Mouse (Mus musculus): Measurements from ENCODE around the gene Emg1. TPM values are rescaled to one million over a fixed set of nuclear protein-coding genes. Genes with fewer than 3 reads are reported as not detected.

Gene Emg1
- polyA plus RNA-seq, 1 experiment from 2014 or later: 100.0 TPM

DNA sequence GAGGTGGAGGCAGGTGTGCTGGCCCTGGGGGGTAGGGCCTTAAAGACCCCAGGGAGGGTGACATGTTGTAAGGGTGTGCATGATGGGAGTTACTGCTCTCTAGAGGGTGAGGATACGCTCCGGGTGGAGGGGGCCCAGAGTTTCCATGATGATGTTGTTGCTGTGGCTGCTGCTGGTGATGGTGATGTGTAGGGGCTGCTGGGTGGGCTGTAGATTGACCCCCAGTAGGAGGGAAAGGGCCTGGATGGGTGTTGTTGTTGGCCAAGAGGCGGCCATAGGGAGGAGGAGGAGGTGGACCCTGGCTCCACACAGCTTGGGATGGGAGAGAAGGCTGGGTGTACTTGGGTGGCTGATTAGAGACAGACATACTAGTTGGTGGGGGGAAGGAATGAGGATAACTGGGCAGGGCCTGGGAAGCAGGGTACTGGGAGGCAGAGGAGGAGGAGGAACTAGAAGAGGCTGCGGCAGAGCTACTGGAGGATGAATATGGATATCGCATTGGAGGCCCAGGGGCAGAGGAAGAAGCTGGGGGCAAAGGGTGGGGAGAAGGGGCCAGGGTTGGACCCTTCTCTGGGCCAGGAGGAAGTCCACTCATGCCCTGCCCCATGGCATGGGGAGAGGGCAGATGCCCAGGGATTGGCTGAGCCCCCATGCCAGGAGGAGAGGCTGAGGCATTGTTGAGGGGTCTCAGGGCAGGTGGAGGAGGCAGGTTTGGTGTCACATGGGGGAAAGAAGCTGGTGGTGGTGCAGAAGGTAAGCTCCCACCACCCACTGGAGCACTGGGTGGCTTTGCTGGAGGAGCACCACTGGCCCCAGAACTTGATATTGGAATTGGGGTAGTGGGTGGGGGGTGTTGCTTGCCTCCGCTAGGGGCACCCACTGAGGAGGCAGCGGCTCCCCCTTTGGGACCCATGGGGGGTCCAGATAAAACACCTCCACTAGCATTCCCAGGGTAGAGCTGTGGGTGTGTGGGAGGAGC lies 35.0 kb upstream of the Emg1 start:
- H3K4me3 ChIP-seq: no peak overlapping the region
- WGBS: 87% methylated on average over 7 of the region's 7 CpGs
- 0 out of 2 replicates have a peak, but pooled peaks have one; percentile 1 for ATAC-seq (ENCODE audit: low FRiP score, low read depth)
- peak overlapping the region; percentile 93 for H3K4me2 ChIP-seq
- H3K27me3 ChIP-seq: no peaks in the 10 kb centered on the region
- H3K36me3 ChIP-seq: peaks cover 48% of the 10 kb centered on the region
- peaks cover 23% of the 10 kb centered on the region for H3K4me1 ChIP-seq (replicated peaks)
- H3K9me3 ChIP-seq: no peaks in the 10 kb centered on the region
- H3K27ac ChIP-seq (replicated peaks): peak overlapping the region; percentile 90
- peak overlapping the region; percentile 63; the same call in 1 of the 2 replicates for H3K9ac ChIP-seq

DNA sequence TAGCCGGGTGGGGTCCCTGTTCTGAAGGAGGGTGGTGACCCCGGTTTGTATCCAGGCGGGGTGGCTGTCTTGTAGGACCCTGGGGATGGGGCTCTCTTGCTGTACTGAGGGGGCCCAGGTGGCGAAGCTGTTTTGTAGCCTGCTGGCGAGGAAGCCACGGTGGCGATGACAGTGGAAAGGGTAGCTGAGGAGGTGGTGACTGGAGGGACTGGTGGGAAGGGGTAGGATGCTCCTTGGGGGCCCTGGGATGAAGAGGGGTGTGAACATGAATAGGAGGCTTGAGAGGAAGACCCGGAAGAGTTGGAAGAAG lies 34.3 kb upstream of the Emg1 start:
- Histone ChIP-seq H3K9ac (peak overlapping the region; percentile 63), H3K4me2 (peak overlapping the region; percentile 93), H3K9me3 (no peaks in the 10 kb centered on the region), H3K27ac (replicated peaks) (peak overlapping the region; percentile 90), H3K4me3 (peak overlapping the region; percentile 44), H3K27me3 (no peaks in the 10 kb centered on the region), H3K36me3 (peaks cover 48% of the 10 kb centered on the region), H3K4me1 (replicated peaks) (peaks cover 28% of the 10 kb centered on the region)
- WGBS: 11% methylated on average over 8 of the region's 8 CpGs
- ATAC-seq (ENCODE audit: low FRiP score, low read depth): peak; percentile 1

DNA sequence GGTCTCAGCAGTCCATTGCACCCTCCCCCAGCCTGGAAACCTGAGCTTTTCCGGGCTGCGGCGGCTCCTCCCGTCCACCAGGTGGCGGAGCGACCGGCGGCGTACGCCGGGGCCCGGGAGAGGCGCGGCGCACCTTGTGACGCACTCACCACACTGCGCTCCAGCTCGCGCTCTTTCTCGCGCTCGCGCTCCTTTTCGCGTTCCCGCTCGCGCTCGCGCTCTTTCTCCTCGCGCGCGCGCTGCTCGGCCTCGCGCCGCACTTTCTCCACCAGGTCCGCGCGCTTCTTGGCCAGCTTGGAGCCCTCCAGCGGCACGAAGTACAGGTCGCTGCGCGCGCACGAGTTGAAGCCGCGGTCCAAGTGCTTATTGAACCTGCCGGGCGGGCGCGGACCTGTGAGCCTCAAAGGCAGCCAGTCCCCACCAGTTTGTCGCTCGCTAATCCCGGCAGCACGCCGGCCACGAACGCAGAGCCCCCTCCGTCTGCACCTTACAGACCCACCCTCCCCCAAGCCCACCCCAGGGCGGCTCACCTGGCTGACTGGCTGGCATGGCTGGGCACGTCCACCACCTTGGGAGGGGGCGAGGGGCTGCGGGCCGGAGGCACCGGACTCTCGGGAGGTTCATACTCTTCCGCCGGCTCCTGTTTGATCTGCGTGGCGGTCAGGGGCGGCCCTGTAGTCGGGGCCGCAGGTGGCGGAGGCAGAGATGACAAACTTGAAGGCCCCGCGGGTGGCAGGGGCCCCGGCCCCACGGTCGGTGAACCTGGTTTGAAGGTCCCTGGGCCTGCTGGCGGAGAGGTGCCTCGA lies 33.7 kb upstream of the Emg1 start:
- Histone ChIP-seq H3K9ac (peak overlapping the region; percentile 63), H3K9me3 (no peaks in the 10 kb centered on the region), H3K27me3 (no peaks in the 10 kb centered on the region), H3K4me3 (peak overlapping the region; percentile 44), H3K36me3 (peaks cover 48% of the 10 kb centered on the region), H3K4me1 (replicated peaks) (peaks cover 28% of the 10 kb centered on the region), H3K27ac (replicated peaks) (peak overlapping the region; percentile 90), H3K4me2 (peak overlapping the region; percentile 93)
- under 1% methylated on average over 85 of the region's 85 CpGs for WGBS
- peak; percentile 85 for ATAC-seq (ENCODE audit: low FRiP score, low read depth)

- Histone ChIP-seq H3K36me3 (peaks cover 48% of the 10 kb centered on the region), H3K4me1 (replicated peaks) (peaks cover 32% of the 10 kb centered on the region), H3K27me3 (no peaks in the 10 kb centered on the region), H3K9ac (peak overlapping the region; percentile 20; the same call in 1 of the 2 replicates), H3K4me3 (peak overlapping the region; percentile 44), H3K4me2 (peak overlapping the region; percentile 93), H3K27ac (replicated peaks) (peak overlapping the region; percentile 90), H3K9me3 (no peaks in the 10 kb centered on the region)
- ATAC-seq (ENCODE audit: low FRiP score, low read depth): 0 out of 2 replicates have a peak, but pooled peaks have one; percentile 0
- 67% methylated on average over 26 of the region's 26 CpGs for WGBS
Observed at GRCm38 (mm10) chr6:124744755-124745321, 32.9 kb upstream of the Emg1 start.

- Histone ChIP-seq H3K9ac (no peak overlapping the region), H3K4me1 (replicated peaks) (peaks cover 44% of the 10 kb centered on the region), H3K4me3 (no peak overlapping the region), H3K4me2 (no peak overlapping the region), H3K27me3 (no peaks in the 10 kb centered on the region), H3K9me3 (no peaks in the 10 kb centered on the region), H3K36me3 (peaks cover 42% of the 10 kb centered on the region), H3K27ac (replicated peaks) (no peak overlapping the region)
- ATAC-seq (ENCODE audit: low FRiP score, low read depth): no peak
- WGBS: 92% methylated on average over 8 of the region's 8 CpGs
Observed at GRCm38 (mm10) chr6:124743647-124744046, 31.7 kb upstream of the Emg1 start.

DNA sequence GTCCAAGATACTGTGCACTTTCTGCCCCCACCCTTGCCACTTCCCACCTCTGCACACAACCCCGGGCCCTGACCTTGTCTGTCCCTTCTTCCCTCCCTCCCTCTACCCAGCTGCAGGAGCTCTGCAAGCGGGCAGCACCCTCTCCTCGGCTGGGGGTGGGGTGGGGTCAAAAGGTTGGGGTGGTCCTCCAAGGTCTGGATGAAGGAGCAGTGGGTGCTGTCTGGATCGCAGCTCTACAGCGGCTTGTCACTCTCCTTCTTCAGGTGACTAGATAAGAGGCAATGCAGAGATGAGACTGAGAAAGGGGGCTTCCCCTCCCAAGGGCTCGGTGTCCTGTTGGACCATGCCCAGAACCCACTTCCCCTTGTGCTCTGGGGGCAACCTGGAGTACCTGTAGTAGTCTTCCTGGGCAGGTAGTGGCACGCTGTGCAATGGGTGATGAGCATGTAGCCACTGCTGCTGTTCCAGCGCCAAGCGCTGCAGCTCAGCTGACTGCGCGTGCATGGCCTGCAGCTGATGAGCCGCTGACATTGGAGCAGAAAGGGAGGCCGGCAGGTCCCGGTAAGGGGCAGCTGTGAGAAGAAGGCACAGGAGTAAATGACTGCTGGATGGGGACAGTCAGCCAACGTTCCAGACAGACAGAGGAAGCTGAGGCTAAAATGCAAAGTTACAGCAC lies 31.0 kb upstream of the Emg1 start:
- H3K4me2 ChIP-seq: no peak overlapping the region
- H3K4me3 ChIP-seq: no peak overlapping the region
- 90% methylated on average over 15 of the region's 15 CpGs for WGBS
- H3K4me1 ChIP-seq (replicated peaks): peaks cover 46% of the 10 kb centered on the region
- H3K36me3 ChIP-seq: peaks cover 35% of the 10 kb centered on the region
- H3K9me3 ChIP-seq: no peaks in the 10 kb centered on the region
- no peaks in the 10 kb centered on the region for H3K27me3 ChIP-seq
- no peak for ATAC-seq (ENCODE audit: low FRiP score, low read depth)
- no peak overlapping the region for H3K9ac ChIP-seq
- 0 out of 2 replicates have a peak overlapping the region, but pooled peaks have one; percentile 1 for H3K27ac ChIP-seq (replicated peaks)

GRCm38 (mm10) chr6:124741842-124742241 lies 29.9 kb upstream of the Emg1 start:
- Histone ChIP-seq H3K36me3 (peaks cover 26% of the 10 kb centered on the region), H3K27ac (replicated peaks) (peak overlapping the region; percentile 99), H3K27me3 (no peaks in the 10 kb centered on the region), H3K4me2 (peak overlapping the region; percentile 87), H3K4me1 (replicated peaks) (peaks cover 46% of the 10 kb centered on the region), H3K9ac (peak overlapping the region; percentile 97), H3K9me3 (no peaks in the 10 kb centered on the region), H3K4me3 (peak overlapping the region; percentile 69)
- WGBS: 71% methylated on average over 3 of the region's 3 CpGs
- no peak for ATAC-seq (ENCODE audit: low FRiP score, low read depth)

DNA sequence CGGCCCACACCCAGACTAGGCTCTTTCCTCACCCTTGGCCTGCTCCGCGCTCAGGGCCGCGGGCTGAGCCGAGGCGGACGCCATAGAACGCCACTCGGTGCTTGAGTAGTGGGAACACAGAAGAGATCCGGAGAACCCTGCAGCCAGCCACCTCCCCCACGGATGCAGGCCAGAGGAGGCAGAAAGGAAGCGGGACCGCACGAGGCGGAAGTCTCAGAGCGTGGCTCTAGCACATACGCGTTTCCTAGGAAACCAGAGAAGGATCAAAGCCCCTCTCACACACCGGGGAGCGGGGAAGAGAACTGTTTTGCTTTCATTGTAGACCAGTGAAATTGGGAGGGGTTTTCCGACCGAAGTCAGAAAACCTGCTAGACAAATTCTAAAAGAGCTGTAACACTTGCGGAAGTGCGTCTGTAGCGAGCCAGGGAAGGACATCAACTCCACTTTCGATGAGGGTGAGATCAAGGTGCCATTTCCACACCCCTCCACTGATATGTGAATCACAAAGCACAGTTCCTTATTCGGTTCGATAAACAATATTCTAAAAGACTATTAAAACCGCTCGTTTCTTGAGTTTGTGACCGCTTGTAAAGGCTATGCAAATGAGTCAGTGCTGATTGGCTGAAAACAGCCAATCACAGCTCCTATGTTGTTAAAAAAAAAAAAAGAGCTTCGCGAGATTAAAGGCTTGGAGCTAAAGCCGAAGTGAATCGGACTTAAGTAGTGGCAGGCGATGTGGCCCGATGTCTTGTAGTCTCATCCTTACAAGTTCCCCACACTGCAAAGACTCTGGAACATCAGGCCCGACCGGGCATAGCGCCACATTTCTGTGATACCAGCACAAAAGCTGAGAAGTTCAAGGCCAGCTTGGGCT lies 29.1 kb upstream of the Emg1 start, which contains the start of gene Grcc10:
Gene Grcc10, minus strand, starts transcription at position 487 of the 874 bp plus-strand sequence.
- Histone ChIP-seq H3K4me3 (peak within 1 kb of the TSS; percentile 69), H3K27ac (replicated peaks) (peak within 1 kb of the TSS; percentile 99), H3K4me2 (peak within 1 kb of the TSS; percentile 87), H3K9ac (peak within 1 kb of the TSS; percentile 97), H3K36me3 (peaks cover 26% of the 10 kb centered on the region), H3K4me1 (replicated peaks) (peaks cover 39% of the 10 kb centered on the region), H3K27me3 (no peaks in the 10 kb centered on the region), H3K9me3 (no peaks in the 10 kb centered on the region)
- peak; percentile 81 for ATAC-seq (ENCODE audit: low FRiP score, low read depth)
- WGBS: under 1% methylated on average over 41 of the region's 41 CpGs

DNA sequence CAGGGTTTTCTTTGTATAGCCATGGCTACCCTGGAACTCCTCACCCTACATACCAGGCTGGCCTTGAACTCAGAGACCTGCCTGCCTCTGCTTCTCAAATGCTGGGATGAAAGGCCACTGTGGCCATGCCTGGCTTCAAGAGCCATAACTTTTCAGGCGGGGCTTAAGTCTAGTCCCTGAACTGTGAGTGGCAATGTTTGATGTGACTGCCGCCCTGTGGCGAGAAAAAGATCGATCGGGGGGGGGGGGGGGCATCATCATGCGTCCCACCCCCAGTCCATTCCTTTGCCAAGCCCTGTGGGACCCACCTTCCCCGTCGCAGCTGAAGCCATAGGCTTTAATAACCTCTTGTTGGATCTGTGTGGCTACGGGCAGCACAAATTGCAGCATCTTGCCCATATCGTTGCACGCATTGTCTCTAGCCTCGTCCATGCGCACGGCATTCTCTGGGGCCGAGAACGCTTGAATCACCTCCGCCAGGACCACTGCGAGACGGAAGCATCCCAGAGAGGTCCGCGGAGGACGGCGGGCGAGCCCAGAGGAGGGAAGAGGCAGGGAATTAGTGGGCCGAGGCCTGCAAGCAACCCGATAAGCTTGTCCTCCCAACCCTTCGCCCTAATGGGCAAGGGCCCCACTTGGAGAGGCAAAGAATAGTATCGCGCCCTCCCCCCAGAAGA lies 28.4 kb upstream of the Emg1 start:
- H3K9me3 ChIP-seq: no peaks in the 10 kb centered on the region
- H3K4me1 ChIP-seq (replicated peaks): peaks cover 34% of the 10 kb centered on the region
- H3K27ac ChIP-seq (replicated peaks): peak overlapping the region; percentile 99
- under 1% methylated on average over 29 of the region's 29 CpGs for WGBS
- H3K9ac ChIP-seq: peak overlapping the region; percentile 97
- H3K4me3 ChIP-seq: peak overlapping the region; percentile 69
- peak overlapping the region; percentile 87 for H3K4me2 ChIP-seq
- peaks cover 26% of the 10 kb centered on the region for H3K36me3 ChIP-seq
- no peaks in the 10 kb centered on the region for H3K27me3 ChIP-seq
- peak; percentile 11 for ATAC-seq (ENCODE audit: low FRiP score, low read depth)

DNA sequence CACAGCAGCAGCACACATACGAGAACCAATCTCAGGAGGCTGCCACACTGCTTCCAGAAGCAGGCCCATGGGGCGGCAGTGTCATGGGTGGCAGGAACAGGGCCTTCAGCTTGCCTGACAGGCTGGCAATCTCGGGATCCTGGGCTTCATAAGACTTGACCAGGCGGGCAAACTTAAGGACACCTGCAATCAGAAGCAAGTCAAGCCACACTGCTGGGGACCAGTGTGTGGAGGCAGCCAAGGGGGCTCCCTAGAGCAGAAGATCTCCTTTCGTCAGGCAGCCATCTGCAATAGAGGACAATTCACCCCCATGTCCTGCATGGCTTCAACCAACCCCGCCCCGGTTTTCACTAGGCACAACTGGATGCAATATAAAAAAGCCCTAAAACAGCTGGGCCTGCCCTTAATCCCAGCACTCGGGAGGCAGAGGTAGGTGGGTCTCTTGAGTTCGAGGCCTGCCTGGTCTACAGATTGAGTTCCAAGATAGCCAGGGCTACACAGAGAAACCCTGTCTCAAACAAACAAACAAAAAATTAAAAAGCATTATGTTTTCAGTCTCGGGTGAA lies 27.3 kb upstream of the Emg1 start:
- H3K27ac ChIP-seq (replicated peaks): peak overlapping the region; percentile 99
- H3K9me3 ChIP-seq: no peaks in the 10 kb centered on the region
- H3K4me1 ChIP-seq (replicated peaks): peaks cover 28% of the 10 kb centered on the region
- no peak overlapping the region for H3K4me3 ChIP-seq
- no peaks in the 10 kb centered on the region for H3K27me3 ChIP-seq
- ATAC-seq (ENCODE audit: low FRiP score, low read depth): no peak
- H3K4me2 ChIP-seq: peak overlapping the region; percentile 87
- H3K36me3 ChIP-seq: peaks cover 20% of the 10 kb centered on the region
- 0 out of 2 replicates have a peak overlapping the region, but pooled peaks have one; percentile 8 for H3K9ac ChIP-seq
- 82% methylated on average over 10 of the region's 10 CpGs for WGBS

Data from hindbrain, embryonic 15.5 days (tissue).